In the genomic region with DNA sequence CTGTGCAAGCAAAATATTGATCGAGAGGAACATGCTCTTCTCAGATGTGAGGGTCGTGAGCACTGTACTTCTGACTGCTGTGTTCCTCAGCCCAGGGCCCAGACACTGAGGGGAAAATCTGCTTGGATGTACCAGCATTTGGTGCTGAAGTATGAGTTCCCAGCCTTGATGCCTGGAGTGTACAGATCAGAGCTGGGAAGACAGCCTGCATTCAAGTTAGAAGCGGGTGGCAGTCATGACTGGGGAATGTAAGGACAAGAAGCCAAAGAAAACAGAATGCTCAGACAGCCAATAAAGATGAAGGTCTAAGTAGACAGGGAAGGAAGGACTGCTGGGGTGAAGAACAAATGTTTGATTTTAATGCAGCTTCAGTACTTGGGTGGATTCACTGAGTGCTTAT, we compare ENCODE assay signal across 8 mouse cellular contexts.
DNase-seq lines count a peak whose midpoint lies in the region; ATAC-seq lines count a peak whose summit lies in the region.

No protein-coding gene starts in this region.

- no peak overlapping the region for H3K9ac ChIP-seq in embryonic facial prominence, embryonic 14.5 days (ENCODE audit: low read depth, low read length)
- H3K9ac ChIP-seq in embryonic facial prominence, embryonic 15.5 days, result no peak overlapping the region

- peaks cover 3% of the 10 kb centered on the region; the same call in 1 of the 2 replicates for H3K4me1 ChIP-seq in embryonic facial prominence, embryonic 14.5 days (ENCODE audit: control insufficient read depth, insufficient read depth, low read length)
- H3K4me1 ChIP-seq in embryonic facial prominence, embryonic 10.5 days, result no peaks in the 10 kb centered on the region
- H3K4me1 ChIP-seq in embryonic facial prominence, embryonic 15.5 days, result no peaks in the 10 kb centered on the region

- WGBS in embryonic facial prominence, embryonic 14.5 days, result 80% methylated on average over 3 of the region's 3 CpGs
- WGBS in embryonic facial prominence, embryonic 10.5 days, result 93% methylated on average over 3 of the region's 3 CpGs
- WGBS in embryonic facial prominence, embryonic 15.5 days, result 61% methylated on average over 3 of the region's 3 CpGs

- no peak overlapping the region for H3K4me3 ChIP-seq in embryonic facial prominence, embryonic 14.5 days (ENCODE audit: low read depth, low read length)
- H3K4me3 ChIP-seq in embryonic facial prominence, embryonic 10.5 days, result no peak overlapping the region
- H3K4me3 ChIP-seq in embryonic facial prominence, embryonic 15.5 days (replicated peaks), result no peak overlapping the region

- H3K4me2 ChIP-seq in embryonic facial prominence, embryonic 14.5 days (ENCODE audit: low read depth, low read length), result no peak overlapping the region
- no peak overlapping the region for H3K4me2 ChIP-seq in embryonic facial prominence, embryonic 15.5 days (replicated peaks)

- H3K27me3 ChIP-seq in embryonic facial prominence, embryonic 14.5 days (replicated peaks; ENCODE audit: control insufficient read depth, insufficient read depth, low read length), result no peaks in the 10 kb centered on the region
- H3K27me3 ChIP-seq in embryonic facial prominence, embryonic 10.5 days (replicated peaks; ENCODE audit: low read depth, poor library complexity, severe bottlenecking), result no peaks in the 10 kb centered on the region
- no peaks in the 10 kb centered on the region for H3K27me3 ChIP-seq in embryonic facial prominence, embryonic 15.5 days

- no peaks in the 10 kb centered on the region for H3K9me3 ChIP-seq in embryonic facial prominence, embryonic 14.5 days (ENCODE audit: control insufficient read depth, low read length)
- H3K9me3 ChIP-seq in embryonic facial prominence, embryonic 10.5 days, result no peaks in the 10 kb centered on the region
- no peaks in the 10 kb centered on the region for H3K9me3 ChIP-seq in embryonic facial prominence, embryonic 15.5 days (replicated peaks)

- H3K27ac ChIP-seq in embryonic facial prominence, embryonic 14.5 days (replicated peaks; ENCODE audit: low read depth, low read length), result 0 out of 2 replicates have a peak overlapping the region, but pooled peaks have one; percentile 33
- no peak overlapping the region for H3K27ac ChIP-seq in embryonic facial prominence, embryonic 10.5 days (replicated peaks)
- peak overlapping the region; percentile 63 for H3K27ac ChIP-seq in embryonic facial prominence, embryonic 15.5 days (replicated peaks)

- peak; percentile 57 for DNase-seq in embryonic facial prominence, embryonic 14.5 days (ENCODE audit: low spot score)
- no peak for DNase-seq in embryonic facial prominence, embryonic 10.5 days (ENCODE audit: low spot score)
- DNase-seq in kidney, postnatal 10 days, result peak; percentile 22
- DNase-seq in kidney, adult 18-20 months, result no peak
- DNase-seq in heart, postnatal 14 days, result peak; percentile 4 to 11
- no peak for DNase-seq in spleen, adult 12 weeks (ENCODE audit: low spot score)
- DNase-seq in left cerebral cortex, postnatal 4 days, result no peak

- H3K36me3 ChIP-seq in embryonic facial prominence, embryonic 14.5 days (ENCODE audit: control insufficient read depth, insufficient read depth, low read length), result no peaks in the 10 kb centered on the region
- H3K36me3 ChIP-seq in embryonic facial prominence, embryonic 10.5 days (replicated peaks), result no peaks in the 10 kb centered on the region
- H3K36me3 ChIP-seq in embryonic facial prominence, embryonic 15.5 days, result no peaks in the 10 kb centered on the region

- ATAC-seq in embryonic facial prominence, embryonic 14.5 days (ENCODE audit: low read depth), result no peak
- no peak for ATAC-seq in embryonic facial prominence, embryonic 15.5 days (ENCODE audit: insufficient number of reproducible peaks, low FRiP score, low TSS enrichment, low read depth)

- intact Hi-C loops in heart, postnatal 14 days (cut with DNase I), result no loop called here
- intact Hi-C loops in left cerebral cortex, postnatal 4 days (cut with DNase I), result no loop called here

Comparison
In these comparisons a context has a peak if more than half of its experiments do, and no peak if none do; other contexts are left out.
1. DNase-seq: peak in embryonic facial prominence, embryonic 14.5 days (single experiment), kidney, postnatal 10 days (single experiment) and heart, postnatal 14 days (2 of 2); none in embryonic facial prominence, embryonic 10.5 days (single experiment), kidney, adult 18-20 months (single experiment), spleen, adult 12 weeks (single experiment) and left cerebral cortex, postnatal 4 days (single experiment).